Mouse (Mus musculus) hindbrain, embryonic 10.5 days (tissue): ENCODE data around the gene Pced1b. TPM values are rescaled to one million over a fixed set of nuclear protein-coding genes. Genes with fewer than 3 reads are reported as not detected.
A peak's percentile ranks its signal among the peaks of the same experiment; 100 is the strongest.

Experiments
- DNase-seq: peaks from one replicate; pipeline ENCODE4 v3.0.0-alpha.2; 2017; ENCODE audit warnings: low spot score
- H3K27ac ChIP-seq: fragments of 300-500 bp; sonication (generic); 2 replicates; pipeline ENCODE4 v1.5.1; 2016; ENCODE audit warnings: mild to moderate bottlenecking, moderate library complexity
- H3K27me3 ChIP-seq: fragments of 300-500 bp; sonication (generic); 2 replicates; pipeline ENCODE4 v1.6.1; 2016; ENCODE audit warnings: mild to moderate bottlenecking; ENCODE audit not compliant: poor library complexity, insufficient read depth, severe bottlenecking
- H3K36me3 ChIP-seq: fragments of 300-500 bp; sonication (generic); 2 replicates; pipeline ENCODE4 v1.6.1; 2016; ENCODE audit warnings: mild to moderate bottlenecking, moderate library complexity
- H3K4me1 ChIP-seq: fragments of 300-500 bp; sonication (generic); replicated peaks from 2 replicates; pipeline ENCODE4 v1.6.1; 2016; ENCODE audit warnings: mild to moderate bottlenecking
- H3K4me3 ChIP-seq: fragments of 300-500 bp; sonication (generic); 2 replicates; pipeline ENCODE4 v1.5.1; 2016; ENCODE audit warnings: mild to moderate bottlenecking, moderate library complexity
- H3K9me3 ChIP-seq: fragments of 300-500 bp; sonication (generic); 2 replicates; pipeline ENCODE4 v1.6.1; 2016; ENCODE audit warnings: mild to moderate bottlenecking, moderate library complexity
- WGBS: fragments of 180-500 bp; shearing (Covaris S2); methylation state at CpG from one replicate; pipeline ENCODE4 v1.1.7; 2016; 5-methylcytosine and 5-hydroxymethylcytosine counted together
- polyA plus RNA-seq: library from polyadenylated mRNA; unstranded; fragments of >200 nt; fragmentation: Nextera tagmentation; extraction: Ambion mirVana; gene quantifications from 2 replicates; pipeline ENCODE4 v1.2.1, GENCODE M21; 2016

The Pced1b gene
- polyA plus RNA-seq, 1 experiment from 2014 or later = 3.5 TPM

DNA sequence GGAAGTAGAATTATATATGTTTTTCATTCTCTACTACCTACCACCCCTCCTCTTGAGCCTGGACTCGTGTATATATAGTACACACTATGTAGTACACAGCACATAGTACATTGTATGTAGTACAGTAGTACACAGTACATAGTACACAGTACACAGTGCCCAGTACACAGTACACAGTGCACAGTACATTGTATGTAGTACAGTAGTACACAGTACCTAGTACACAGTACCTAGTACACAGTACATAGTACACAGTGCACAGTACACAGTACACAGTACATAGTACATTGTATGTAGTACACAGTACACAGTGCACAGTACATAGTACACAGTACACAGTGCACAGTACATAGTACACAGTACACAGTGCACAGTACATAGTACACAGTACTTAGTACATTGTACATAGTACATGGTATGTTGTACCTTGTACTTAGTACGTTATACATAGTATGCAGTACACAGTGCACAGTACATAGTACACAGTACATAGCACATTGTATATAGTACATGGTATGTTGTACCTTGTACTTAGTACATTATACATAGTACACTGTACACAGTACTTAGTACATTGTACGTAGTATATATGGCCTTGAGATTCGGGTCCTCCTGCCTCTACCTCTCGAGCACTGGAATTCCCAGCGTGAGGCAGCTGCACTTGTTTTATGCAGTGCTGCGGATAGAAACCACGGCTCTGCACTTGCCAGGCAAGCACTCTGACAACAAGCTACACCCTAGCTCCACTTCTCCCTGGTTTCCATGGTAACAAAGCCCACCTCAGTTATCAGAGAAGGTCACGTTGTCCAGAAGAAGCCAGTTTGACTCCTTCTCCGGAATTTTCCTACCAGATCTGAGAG is 35.0 kb downstream of the Pced1b start:
- no peaks in the 10 kb centered on the region for H3K36me3 ChIP-seq
- no peaks in the 10 kb centered on the region for H3K27me3 ChIP-seq
- WGBS = 77% methylated on average over 10 of the region's 10 CpGs
- peaks cover 18% of the 10 kb centered on the region for H3K4me1 ChIP-seq
- no peaks in the 10 kb centered on the region for H3K9me3 ChIP-seq
- DNase-seq = no peak
- H3K27ac ChIP-seq = 0 out of 2 replicates have a peak overlapping the region, but pooled peaks have one; percentile 45
- H3K4me3 ChIP-seq = no peak overlapping the region

DNA sequence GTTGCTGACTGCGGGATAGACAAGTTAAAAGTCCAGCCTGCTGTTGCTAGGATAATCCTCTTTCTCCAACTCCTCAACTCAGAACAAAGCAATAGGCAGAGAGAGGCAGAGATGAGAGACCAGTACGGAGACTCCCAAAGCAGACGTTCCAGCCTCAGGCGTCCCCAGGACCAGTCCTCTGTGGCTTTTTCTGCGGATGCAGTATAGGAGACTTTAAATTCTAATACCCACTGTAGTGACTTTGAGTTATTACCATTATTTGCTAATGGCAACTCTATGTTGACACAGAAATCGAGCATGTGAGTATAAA is 35.6 kb downstream of the Pced1b start:
- 87% methylated on average over 6 of the region's 6 CpGs for WGBS
- Histone ChIP-seq H3K27me3 (no peaks in the 10 kb centered on the region), H3K36me3 (no peaks in the 10 kb centered on the region), H3K9me3 (no peaks in the 10 kb centered on the region), H3K4me1 (peaks cover 15% of the 10 kb centered on the region; the same call in 1 of the 2 replicates), H3K4me3 (no peak overlapping the region), H3K27ac (0 out of 2 replicates have a peak overlapping the region, but pooled peaks have one; percentile 45)
- DNase-seq = no peak

DNA sequence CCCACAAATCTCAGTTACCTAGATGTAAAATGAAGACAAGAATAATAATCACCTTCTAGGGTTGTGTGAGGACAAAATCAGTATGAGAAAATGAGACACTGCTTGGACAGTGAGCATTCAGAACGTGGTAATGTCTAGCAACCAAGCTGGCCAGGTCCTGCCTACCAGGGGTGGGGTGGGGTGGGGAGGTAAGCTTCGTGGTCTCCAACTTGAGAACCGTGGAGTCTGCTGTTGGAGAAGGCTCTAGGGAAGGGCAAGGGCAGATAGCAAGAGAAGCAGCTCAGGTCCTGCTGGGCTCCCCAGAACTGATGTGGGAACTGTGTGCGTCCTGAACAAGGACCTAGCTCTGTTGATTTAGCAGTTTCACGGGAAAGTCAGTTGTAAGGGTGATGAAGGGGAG is 37.3 kb downstream of the Pced1b start:
- H3K4me3 ChIP-seq = no peak overlapping the region
- DNase-seq = no peak
- H3K4me1 ChIP-seq = peaks cover 15% of the 10 kb centered on the region; the same call in 1 of the 2 replicates
- H3K9me3 ChIP-seq = no peaks in the 10 kb centered on the region
- no peaks in the 10 kb centered on the region for H3K27me3 ChIP-seq
- 74% methylated on average over 5 of the region's 5 CpGs for WGBS
- no peaks in the 10 kb centered on the region for H3K36me3 ChIP-seq
- H3K27ac ChIP-seq = no peak overlapping the region

DNA sequence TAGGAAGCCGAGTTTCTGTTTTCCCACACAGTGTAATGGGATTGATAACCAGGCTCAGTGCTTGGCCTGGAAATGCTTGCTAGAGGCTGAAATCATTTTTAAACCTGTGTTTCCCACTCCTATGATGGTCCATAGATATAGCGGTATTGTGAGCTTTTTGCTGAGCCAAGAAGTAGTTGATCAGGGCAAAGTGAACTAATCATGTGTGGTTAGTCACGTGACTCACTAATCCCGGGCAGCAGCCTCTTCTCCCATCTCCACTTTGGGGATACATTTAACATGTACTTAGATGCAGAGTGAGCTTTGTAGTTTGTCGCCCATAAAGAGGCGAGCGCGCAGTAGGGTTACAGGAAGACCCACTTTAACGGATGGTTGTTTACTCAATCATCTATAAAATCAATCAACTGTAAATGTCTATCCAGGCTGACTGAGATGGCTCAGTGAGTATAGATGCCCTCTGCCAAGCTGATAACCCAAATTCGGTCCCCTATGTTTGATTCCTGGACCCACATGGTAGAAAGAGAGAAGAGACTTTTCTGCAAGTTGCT is 38.8 kb downstream of the Pced1b start:
- no peak for DNase-seq
- Histone ChIP-seq H3K4me1 (peaks cover 8% of the 10 kb centered on the region; the same call in 1 of the 2 replicates), H3K36me3 (no peaks in the 10 kb centered on the region), H3K4me3 (no peak overlapping the region), H3K27me3 (no peaks in the 10 kb centered on the region), H3K27ac (no peak overlapping the region), H3K9me3 (no peaks in the 10 kb centered on the region)
- WGBS = 90% methylated on average over 10 of the region's 10 CpGs

DNA sequence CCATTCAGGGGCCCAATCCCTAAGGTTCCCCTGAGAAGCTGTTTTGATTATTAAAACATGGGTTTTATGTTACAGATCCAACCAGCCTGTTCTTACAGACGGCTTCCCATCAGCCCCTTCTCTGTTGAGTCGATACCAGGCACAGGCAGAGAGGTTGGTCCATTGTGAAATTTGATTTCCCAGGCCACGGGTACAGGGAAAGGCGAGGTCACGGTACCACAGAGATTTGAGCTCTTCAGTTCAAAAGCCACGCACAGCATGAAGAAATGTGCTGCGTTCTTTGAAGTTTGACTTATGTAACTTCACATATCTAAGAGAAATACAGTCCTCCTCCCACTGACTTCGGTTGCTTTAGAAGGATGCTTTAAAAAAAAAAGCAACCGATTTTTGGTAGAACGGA is 39.8 kb downstream of the Pced1b start:
- no peak overlapping the region for H3K27ac ChIP-seq
- H3K4me3 ChIP-seq = no peak overlapping the region
- H3K9me3 ChIP-seq = no peaks in the 10 kb centered on the region
- H3K27me3 ChIP-seq = no peaks in the 10 kb centered on the region
- H3K4me1 ChIP-seq = peaks cover 7% of the 10 kb centered on the region; the same call in 1 of the 2 replicates
- no peaks in the 10 kb centered on the region; the same call in 1 of the 2 replicates for H3K36me3 ChIP-seq
- DNase-seq = no peak
- WGBS = 71% methylated on average over 10 of the region's 10 CpGs

DNA sequence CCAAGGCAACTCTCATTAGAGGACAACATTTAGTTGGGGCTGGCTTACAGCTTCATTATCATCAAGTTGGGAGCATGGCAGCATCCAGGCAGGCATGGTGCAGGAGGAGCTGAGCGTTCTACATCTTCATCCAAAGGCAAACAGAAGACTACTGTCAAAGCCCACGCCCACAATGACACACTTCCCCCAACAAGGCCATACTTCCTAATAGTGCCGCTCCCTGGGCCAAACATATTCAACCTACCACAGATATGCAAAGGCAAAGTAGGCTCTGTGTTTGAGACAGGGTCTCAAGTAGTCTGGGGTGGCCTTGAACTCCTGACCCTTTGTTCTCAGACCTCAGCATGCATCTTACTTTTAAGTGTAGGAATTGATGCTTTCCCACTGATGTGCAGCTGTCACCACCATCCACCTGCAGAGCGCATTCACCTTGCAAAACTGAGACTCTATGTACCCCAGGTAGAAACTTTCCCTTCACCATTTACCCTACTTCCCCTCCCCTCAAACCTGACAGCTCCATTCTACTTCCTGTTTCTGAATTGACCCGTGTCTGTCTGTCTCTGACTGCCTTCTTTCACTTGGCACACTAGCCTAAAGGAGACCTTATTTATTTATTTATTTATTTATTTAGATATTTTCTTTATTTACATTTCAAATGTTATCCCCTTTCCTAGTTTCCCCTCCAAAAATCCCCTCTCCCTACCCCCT is 40.7 kb downstream of the Pced1b start:
- H3K27ac ChIP-seq = no peak overlapping the region
- 91% methylated on average over 5 of the region's 5 CpGs for WGBS
- no peaks in the 10 kb centered on the region for H3K27me3 ChIP-seq
- H3K36me3 ChIP-seq = peaks cover 6% of the 10 kb centered on the region; the same call in 1 of the 2 replicates
- no peak for DNase-seq
- H3K4me3 ChIP-seq = no peak overlapping the region
- H3K4me1 ChIP-seq = peaks cover 7% of the 10 kb centered on the region; the same call in 1 of the 2 replicates
- H3K9me3 ChIP-seq = no peaks in the 10 kb centered on the region

DNA sequence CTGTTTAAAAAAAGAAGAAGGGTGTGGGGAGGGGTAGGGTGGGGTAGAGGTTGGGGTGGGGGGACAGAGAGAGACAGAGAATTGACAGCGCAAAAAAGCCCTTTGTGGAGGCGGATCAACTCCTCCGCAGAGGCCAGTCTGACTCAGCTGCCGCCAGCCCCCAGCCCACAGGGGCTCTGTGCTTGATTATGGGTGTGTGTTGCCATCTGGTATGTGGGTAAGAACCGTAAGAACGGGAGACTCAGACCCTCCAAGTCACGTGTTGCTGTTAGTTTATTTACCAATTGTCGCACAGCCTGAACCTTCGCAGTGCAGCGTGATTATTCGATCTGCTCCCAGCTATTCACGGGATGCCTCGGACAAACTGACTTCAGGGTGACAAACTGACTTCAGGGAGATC is 41.8 kb downstream of the Pced1b start:
- Histone ChIP-seq H3K27me3 (no peaks in the 10 kb centered on the region), H3K36me3 (peaks cover 6% of the 10 kb centered on the region; the same call in 1 of the 2 replicates), H3K4me3 (no peak overlapping the region), H3K9me3 (no peaks in the 10 kb centered on the region), H3K4me1 (0 out of 2 replicates have a peak, but pooled peaks cover 3% of the 10 kb centered on the region), H3K27ac (no peak overlapping the region)
- DNase-seq = no peak
- 82% methylated on average over 13 of the region's 13 CpGs for WGBS

DNA sequence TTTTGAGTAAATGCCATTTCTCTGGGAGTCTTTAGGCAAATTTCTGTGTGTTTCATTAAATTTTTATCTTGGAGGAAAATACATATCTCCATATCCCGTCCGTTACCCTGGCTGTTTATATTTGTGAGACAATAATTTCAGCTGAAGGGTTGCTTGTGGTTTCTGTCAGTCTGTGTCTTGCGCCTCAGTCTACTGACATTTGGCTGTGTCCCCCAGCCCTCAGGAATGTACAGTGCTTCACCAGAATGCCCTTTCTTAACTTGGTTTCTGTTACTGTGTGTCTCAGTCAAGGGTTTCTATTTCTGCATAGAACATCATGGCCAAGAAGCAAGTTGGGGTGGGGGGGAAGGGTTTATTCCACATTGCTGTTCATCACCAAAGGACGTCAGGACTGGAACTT is 42.3 kb downstream of the Pced1b start:
- H3K36me3 ChIP-seq = peaks cover 6% of the 10 kb centered on the region; the same call in 1 of the 2 replicates
- H3K4me3 ChIP-seq = no peak overlapping the region
- no peaks in the 10 kb centered on the region for H3K9me3 ChIP-seq
- no peaks in the 10 kb centered on the region for H3K27me3 ChIP-seq
- 0 out of 2 replicates have a peak, but pooled peaks cover 3% of the 10 kb centered on the region for H3K4me1 ChIP-seq
- WGBS = 86% methylated on average over 4 of the region's 4 CpGs
- no peak overlapping the region for H3K27ac ChIP-seq
- DNase-seq = no peak

DNA sequence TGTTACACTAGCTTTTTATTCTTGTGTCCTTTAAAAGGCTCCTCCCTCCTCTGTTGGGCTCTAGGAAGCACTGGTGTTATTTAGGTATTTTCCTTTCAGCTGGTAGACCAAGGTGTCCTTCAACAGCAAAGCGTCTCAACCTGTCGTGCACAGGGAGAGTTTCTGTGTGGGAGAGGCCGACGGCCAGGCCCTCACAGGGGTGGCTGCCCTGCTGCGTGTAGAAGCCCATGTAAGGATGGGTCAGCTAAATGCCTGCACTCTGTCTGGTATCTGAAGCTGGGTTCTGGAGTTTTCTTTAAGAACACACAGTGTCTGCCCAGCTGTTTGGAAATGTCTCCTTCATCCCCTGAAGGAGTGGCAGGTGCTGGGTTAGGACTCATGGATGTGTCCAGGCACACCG is 43.4 kb downstream of the Pced1b start:
- Histone ChIP-seq H3K4me1 (0 out of 2 replicates have a peak, but pooled peaks cover 3% of the 10 kb centered on the region), H3K27ac (no peak overlapping the region), H3K27me3 (no peaks in the 10 kb centered on the region), H3K9me3 (no peaks in the 10 kb centered on the region), H3K36me3 (peaks cover 6% of the 10 kb centered on the region; the same call in 1 of the 2 replicates), H3K4me3 (no peak overlapping the region)
- 95% methylated on average over 6 of the region's 6 CpGs for WGBS
- no peak for DNase-seq

DNA sequence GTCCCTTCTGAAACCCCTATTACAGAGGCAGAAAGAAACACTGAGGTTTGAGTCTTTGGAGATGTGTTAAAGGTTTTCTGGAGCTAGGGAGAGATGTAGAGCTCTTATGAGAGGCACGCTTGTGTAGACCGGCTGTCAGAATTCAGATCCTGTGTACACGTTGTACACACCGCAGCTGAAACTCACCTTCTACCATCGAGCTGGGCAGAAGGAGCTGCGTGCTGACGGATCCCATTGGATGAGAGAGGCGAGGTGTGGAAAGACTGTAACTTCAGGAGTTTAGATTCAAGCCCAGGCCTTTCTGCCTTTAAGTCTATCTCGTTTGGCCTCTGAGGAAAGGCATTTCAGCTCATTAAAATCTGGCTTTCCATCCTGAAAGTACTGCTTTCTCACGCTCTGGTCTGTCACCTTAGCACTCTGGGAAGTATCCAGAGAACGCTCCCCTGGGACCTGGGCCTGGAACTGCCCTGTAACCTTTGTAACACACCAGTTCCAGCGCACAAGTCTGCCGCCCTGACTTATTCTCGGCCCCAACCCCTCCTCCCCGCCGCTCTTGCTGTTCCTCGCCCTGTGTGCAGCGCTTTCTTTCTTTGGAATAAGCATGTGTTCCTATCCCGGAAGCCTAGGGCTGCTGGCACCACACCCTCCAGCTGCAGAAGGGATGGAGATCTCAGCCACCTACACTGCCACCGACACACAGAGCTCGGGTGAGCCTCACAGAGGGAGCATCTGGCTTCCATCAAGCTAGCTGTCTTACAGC is 44.6 kb downstream of the Pced1b start:
- DNase-seq = no peak
- 79% methylated on average over 21 of the region's 21 CpGs for WGBS
- no peak overlapping the region for H3K4me3 ChIP-seq
- H3K4me1 ChIP-seq = 0 out of 2 replicates have a peak, but pooled peaks cover 3% of the 10 kb centered on the region
- peaks cover 6% of the 10 kb centered on the region; the same call in 1 of the 2 replicates for H3K36me3 ChIP-seq
- H3K27me3 ChIP-seq = no peaks in the 10 kb centered on the region
- H3K9me3 ChIP-seq = no peaks in the 10 kb centered on the region
- H3K27ac ChIP-seq = no peak overlapping the region

DNA sequence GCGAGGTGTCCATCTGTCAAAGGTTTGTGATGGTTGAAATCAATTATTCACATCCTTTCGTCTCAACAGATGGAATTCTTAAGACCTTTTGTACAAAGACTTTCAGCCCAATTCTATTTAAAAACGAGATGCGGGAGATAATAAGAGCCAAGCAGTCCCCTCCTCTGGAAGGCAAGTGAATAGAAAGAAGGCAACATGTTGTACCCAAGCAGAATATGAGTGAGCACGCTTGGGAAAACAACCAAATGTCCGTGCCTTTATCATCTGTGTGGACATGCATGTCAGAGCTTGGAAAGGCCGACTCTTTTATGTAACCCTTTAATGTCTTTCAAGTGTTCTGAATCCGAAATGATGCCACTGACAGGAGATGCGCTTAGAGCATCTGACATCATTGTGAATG is 61.0 kb downstream of the Pced1b start:
- Histone ChIP-seq H3K9me3 (no peaks in the 10 kb centered on the region), H3K4me1 (peaks cover 12% of the 10 kb centered on the region), H3K36me3 (no peaks in the 10 kb centered on the region), H3K27ac (no peak overlapping the region), H3K4me3 (no peak overlapping the region), H3K27me3 (0 out of 2 replicates have a peak, but pooled peaks cover 3% of the 10 kb centered on the region)
- no peak for DNase-seq
- 47% methylated on average over 9 of the region's 9 CpGs for WGBS

DNA sequence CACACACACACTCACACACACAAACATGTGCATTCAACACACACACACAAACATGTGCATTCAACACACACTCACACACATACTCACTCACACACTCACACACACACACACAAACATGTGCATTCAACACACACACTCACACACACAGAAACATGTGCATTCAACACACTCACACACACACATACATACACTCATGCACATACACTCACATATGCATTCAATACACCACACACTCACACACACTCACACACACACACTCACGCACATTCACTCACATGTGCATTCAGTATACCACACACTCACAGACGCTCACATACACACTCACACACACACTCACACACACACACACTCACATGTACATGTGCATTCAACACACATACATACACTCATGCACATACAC is 62.6 kb downstream of the Pced1b start:
- Histone ChIP-seq H3K9me3 (no peaks in the 10 kb centered on the region), H3K4me1 (peaks cover 15% of the 10 kb centered on the region), H3K27me3 (0 out of 2 replicates have a peak, but pooled peaks cover 3% of the 10 kb centered on the region), H3K36me3 (no peaks in the 10 kb centered on the region), H3K4me3 (no peak overlapping the region), H3K27ac (no peak overlapping the region)
- no peak for DNase-seq
- WGBS = 94% methylated on average over 2 of the region's 2 CpGs
